Mouse (Mus musculus) embryo, embryonic 11.5 days (tissue): ENCODE results near the gene Gli2.

Experiments
- DNase-seq: peaks from one replicate; pipeline ENCODE4 v3.0.0-alpha.2; 2012; ENCODE audit warnings: low read depth, low spot score

Gene Gli2

DNA sequence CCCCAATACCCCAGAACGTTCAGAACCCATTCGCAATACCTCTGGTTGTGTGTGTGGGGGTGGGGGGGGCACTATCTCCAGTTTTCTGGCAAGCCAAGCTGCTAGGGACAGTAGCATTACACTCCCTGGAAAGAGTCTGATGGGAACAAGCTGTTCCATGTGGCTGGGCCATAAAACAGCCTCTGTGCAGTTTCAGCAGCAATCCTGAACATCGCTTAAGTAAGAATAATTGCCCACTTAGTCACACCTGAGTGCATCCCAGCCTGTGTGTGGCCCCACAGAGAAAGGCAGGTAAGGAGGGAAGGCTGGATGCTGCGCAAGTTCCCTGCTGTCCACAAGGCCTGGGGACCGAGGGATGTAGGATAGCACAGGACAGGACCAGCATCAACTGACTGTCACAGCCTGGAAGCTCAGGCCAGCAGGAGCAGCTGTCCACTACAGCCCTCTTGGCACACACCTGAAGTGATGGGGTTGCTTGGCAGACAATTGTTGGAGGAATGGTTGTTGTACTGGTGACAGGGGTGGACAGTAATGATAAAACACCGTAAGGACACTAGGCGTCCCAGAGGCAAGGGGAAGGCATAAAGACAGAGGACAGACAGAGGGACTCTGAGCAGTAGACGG is 58.8 kb downstream of the Gli2 start:
- no peak for DNase-seq

DNA sequence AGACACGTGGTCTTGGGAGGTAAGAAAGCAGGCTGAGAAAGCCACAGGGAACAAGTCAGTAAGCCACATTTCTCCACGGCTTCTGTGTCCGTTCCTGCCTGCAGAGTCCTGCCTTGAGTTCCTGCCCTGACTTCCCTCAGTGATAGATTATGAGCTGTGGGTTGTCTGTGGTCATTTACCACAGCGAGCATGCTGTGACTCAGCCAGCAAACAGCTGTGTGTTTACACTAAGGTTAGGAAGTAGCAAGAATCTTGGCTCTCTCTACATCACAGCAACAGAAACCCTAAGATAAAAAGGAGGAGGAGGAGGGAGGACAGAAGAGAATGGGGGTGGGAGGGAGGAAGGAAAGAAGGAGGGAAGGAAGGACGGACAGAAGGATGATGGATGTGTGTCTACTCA is 59.6 kb downstream of the Gli2 start:
- DNase-seq = no peak

DNA sequence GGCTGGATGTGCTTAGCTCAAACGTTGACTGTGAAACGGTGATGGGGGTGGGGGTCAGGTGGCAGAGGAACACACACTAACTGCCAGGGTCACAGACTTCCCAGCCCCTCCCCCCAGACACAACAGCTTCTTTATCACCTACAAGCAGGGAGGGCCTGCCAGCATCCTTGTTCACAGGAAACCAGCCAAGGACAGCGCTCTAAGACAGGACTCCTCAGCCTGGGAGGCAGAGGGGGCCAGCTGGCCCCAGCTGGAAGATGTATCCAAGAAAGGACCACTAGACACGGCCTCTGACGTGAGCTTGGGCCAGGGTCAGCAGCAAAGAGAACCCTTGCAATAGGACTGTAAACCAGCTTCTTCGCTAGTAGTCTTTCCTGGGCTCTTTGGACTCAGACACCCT is 65.1 kb downstream of the Gli2 start:
- DNase-seq = no peak

DNA sequence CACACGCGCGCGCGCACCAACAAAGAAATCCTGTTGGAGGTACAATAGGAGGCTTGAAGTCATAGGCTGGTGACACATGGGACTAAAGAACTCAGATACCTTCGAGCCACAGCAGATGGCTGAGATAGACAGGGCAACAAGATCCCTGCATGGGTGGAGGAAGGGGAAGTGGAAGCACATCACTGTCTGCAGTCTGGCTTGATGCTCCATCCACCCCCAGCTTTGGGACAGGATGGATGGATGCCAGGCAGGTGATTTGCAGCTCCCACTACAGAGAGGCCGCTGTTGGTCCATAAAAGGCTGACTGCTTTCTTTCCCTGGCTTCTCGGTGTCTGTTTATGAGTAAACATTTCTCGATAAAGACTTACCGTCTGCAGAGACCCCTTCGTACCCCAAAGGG is 65.9 kb downstream of the Gli2 start:
- DNase-seq = no peak

DNA sequence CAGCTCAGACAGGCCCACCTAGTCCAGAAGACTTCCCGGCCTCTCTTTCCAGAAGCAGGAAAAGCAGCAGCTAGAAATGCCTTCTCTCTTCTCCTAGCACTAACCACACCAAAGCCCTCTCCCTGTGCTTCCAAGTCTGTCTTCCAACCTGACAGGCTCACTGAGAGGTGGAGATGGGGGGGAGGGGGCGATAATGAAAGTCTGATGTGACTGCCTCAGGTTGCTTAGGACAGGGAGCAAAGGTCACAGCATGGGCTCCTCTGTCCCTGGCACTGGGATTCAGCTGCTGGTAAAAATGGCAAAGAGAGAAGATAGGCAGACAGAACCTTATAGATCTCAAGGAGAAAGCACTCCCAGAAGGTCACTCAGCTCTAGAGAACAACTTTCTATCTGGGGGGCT is 70.0 kb downstream of the Gli2 start:
- no peak for DNase-seq

DNA sequence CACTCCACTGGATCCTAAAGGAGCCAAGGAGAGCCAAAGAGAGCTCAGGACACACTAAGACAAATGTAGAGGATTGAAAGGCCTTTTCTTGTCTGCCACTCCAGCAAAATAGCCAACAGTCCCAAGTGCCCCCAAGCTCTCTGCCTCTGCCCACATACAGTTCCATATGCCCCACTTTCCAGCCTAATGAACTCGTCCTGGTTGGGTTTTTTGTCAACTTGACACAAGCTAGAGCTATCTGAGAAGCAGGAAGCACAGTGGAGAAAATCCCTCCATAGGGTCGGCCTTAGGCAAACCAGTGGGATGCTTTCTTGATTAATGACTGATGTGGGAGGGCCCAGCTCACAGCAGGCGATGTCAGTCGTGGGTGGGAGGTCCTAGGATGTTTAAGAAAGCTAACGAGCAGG is 70.6 kb downstream of the Gli2 start:
- DNase-seq = peak; percentile 45

DNA sequence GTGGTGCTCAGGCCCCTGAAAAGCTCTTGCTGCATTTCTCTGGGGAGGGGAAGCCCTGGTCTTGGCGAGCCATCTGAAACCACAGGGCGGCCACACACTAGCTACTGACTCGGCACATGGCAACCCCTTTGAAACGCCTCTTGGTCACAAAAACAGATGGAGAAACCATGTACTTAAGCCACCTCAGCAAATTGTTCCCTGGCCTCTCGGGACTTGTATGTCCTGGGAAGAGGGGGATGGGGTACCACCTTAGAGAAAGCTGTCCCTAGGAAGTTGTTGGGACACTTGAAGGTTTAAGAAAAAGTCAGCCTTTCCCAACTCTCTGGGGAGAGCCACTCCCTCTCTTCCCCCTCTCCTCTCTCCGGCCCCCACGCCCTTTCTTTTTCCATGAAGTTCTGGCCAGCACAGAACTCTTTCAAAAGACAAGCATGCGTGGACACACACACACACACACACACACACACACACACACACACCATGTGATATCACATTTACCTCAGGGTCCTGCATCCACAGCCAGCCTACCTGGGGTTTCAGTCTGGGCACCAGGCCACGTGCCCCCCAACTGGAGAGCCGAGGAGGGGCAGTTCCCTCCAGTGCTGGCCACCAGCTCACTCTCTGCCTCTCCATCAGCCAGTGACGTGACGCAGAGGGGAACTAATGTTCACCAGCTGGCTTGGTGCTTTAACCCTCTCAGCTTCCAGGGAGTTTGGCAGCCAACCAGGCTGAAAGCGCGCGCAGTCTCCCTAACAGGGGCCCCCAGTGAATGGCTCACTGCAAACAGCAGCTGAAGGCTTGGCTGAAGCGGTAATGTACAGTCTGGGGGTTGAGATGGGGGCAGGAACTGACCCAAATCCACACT is 71.2 kb downstream of the Gli2 start:
- peak; percentile 75 for DNase-seq

GRCm38 (mm10) chr1:118980636-118981035 is 72.8 kb downstream of the Gli2 start:
- no peak for DNase-seq

GRCm38 (mm10) chr1:118976596-118976995 is 76.8 kb downstream of the Gli2 start:
- DNase-seq = no peak

DNA sequence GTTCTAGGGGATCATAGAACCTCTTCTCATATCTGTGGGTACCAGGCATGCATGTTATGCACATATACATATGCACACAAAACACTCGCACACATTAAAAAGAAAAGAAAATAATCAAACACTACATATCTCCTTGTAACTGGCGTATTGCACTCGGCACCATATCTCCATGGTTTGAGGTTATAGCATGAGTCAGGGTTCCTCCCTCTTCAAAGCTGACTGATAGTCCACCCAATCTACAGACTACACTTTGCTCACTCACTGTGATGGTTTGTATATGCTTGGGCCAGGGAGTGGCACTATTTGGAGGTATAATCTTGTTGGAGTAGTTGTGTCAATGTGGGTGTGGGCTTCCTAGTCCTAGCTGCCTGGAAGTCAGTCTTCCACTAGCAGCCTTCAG is 78.0 kb downstream of the Gli2 start:
- DNase-seq = no peak

DNA sequence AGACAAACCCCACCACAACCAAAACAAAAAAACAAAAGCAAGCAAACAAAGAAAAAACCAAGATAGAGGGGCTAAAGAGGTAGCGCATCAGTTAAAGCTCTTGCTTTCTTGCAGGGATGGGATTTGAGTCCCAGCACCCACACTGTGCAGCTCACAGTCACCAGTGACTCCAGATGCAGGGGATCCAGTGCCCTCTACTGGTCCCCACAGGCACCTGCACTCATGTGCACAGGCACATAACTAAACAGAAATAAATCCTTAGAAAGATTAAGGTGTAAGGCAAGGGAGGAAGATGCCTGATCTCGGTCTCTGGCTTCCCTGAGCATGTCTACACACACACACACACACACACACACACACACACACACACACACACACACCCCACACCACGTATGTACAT is 83.4 kb downstream of the Gli2 start:
- no peak for DNase-seq

DNA sequence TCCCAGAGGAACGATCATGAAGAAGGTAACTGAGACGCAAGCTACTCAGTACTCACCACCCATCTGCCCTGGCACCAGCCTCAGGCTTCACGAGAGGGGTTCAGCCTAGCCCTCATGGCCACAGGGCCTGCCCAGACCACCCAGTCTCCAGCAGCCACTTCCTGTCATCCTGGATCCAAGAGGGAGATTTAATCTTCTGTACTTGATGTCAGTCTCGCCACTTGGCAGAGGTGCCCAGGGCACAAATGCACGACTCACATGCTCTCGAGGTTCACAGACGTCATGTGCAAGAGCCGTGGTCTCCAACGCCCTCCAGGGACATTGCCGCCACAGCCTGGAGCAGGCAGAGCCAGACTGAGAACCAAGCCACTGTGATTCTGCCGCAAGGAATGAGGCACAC is 84.0 kb downstream of the Gli2 start:
- DNase-seq = no peak

DNA sequence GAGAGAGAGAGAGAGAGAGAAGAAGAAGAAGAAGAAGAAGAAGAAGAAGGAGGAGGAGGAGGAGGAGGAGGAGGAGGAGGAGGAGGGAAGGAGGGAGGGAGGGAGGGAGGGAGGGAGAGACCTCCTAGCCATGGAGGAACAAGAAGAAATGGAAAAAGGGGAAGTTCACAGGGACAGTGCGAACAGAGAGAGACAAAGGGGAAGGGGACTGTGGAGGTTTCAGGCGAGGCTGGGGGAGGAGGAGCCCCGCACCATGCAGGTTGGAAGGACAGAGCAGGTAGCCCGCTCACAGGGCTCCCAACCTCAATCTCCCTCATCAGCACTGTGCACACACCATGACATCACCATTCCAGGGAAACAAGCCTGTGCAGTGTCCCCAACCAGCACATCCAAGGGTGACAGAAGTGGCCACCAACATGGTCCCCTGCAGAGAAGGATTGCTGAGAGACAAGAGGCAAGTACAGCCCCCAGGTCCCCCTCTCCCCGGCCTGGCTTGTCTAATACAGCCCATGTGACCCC is 84.7 kb downstream of the Gli2 start:
- no peak for DNase-seq

GRCm38 (mm10) chr1:118967976-118968375 is 85.4 kb downstream of the Gli2 start:
- DNase-seq = no peak

DNA sequence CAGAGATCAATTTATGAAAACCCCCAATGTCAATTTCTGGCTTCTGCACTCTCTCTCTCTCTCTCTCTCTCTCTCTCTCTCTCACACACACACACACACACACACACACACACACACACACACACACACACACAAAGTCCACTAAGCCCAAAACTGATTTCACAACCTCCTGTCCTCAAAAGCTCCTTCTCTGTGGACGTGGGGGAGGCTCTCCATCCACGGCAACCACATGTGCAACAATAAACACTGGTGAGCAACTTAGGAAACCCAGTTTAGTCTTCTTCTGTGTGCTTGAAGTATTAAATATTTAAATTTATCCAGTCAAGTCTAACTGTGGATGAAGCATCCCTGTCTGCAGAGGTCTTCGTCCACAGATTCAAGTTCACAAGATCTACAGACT is 86.1 kb downstream of the Gli2 start:
- no peak for DNase-seq

DNA sequence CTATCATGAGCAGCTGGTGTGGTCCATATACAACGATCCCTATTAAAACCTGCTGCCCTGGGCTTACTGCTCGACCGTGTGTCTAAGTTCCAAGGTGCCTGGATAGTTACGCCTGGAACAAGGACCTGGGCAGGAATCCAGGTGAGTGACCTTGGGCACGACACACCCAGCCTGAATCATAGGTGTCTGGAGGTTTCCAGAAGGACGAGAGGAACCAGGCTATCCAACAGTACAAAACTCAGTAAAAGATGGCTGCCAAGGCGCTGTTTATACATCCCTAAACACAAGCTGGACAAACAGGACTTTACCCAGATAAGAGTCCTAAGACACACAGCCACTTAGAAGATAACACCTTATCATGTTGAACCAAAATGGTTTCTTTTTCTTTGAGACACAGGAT is 94.8 kb downstream of the Gli2 start:
- DNase-seq = no peak

GRCm38 (mm10) chr1:118955791-118956190 is 97.6 kb downstream of the Gli2 start:
- no peak for DNase-seq

DNA sequence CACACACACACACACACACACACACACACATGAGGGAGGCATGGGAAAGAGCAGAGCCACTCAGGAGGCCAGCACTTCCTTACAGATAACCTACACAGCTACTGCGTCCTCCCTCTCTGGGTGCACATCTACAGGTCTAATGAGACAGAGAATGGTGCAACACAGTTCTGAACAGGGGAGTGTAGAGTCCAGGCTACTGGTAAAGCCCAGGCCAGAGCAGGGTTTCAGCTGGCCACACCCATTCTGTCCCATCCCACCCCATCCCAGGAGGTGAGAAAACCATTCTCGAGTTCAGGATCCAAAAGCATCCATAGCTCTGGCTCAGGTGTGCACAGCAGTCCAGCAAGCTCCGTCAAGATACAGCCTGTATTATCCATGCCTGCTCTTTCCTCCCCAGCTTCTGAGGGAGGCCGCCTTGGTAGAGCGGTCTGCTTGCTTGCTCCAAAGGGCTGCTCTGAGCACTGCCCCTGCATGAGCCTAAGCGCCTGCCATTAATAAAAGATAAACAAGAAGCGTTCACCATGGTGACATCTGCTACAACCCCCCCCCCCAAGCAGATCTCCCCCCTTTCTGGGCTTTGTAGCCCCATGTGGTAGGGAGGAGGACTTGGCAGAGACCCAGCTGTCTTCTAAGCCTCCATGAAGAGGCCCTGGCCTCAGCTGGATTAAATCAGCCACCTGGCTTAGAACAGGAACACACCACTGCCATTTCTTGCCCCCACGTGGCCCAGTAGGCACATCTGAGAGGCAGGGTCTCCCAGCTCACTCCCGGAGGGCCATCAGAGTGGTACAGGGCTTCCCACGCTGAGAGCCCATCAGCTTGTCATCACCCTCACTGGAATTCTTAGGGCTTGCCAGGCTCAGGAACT is 98.8 kb downstream of the Gli2 start:
- peak; percentile 36 for DNase-seq

DNA sequence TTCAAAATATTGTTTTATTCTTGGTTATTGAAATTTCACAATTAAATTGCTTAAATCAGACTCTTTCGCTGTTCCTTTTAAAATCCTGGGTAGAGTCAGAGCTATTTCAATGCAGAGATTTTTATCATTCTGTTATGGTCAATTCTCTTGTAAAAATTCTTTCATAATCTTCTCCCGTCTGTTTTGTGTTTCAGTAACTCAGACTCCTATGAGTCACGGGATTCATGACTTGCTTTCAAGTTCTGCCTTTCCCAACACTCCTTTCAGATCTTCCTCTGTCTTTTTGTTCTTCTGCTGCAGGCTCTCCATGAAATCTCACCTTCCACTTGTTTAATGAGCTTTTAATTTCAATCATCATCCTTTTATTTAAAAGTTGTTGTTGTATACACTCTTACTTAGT is 100.4 kb downstream of the Gli2 start:
- DNase-seq = no peak

GRCm38 (mm10) chr1:118952318-118952717 is 101.1 kb downstream of the Gli2 start:
- no peak for DNase-seq

DNA sequence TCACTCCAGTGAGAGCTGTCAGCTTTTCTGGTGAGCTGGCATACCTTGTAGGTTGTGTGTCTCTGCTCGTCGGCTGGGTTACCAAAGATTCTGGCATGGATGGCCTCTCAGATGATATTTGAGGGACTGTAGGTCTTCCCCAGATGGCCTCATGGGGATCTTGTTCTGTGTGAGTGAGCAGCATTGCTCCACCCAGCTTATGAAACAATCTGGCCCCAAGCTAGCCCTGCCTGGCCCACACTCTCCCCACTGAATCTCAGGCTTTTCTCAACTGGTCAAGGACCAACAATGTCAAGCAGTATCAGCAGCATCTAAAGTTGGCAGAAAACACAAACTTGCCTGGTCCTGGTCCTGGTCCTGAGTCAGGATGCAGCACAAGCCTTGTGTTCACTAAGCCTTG is 105.0 kb downstream of the Gli2 start:
- no peak for DNase-seq

GRCm38 (mm10) chr1:118947221-118947620 is 106.2 kb downstream of the Gli2 start:
- DNase-seq = no peak
